Mouse (Mus musculus) MEL (cell line): Measurements from ENCODE around the gene 4930519G04Rik. TPM values are rescaled to one million over a fixed set of nuclear protein-coding genes. Genes with fewer than 3 reads are reported as not detected.

ENCODE experiments used
- DNase-seq: peaks from one replicate; pipeline ENCODE4 v3.0.0; 2011; ENCODE audit warnings: low read depth, low spot score
- H3K27ac ChIP-seq: 2 replicates; pipeline ENCODE4 v1.5.1; 2012; ENCODE audit warnings: low read depth, mild to moderate bottlenecking, control low read depth, low read length, moderate library complexity; ENCODE audit not compliant: control insufficient read depth
- H3K27me3 ChIP-seq, 2 experiments: fragments of 150-350 bp in 1 of 2; sonication (generic) in 1 of 2; 2 replicates each; pipeline ENCODE4 v1.6.1; 2012; ENCODE audit warnings: low read length in 2 of 2, mild to moderate bottlenecking in 2 of 2, improper control_type of control experiment in 1 of 2, moderate library complexity in 1 of 2; ENCODE audit not compliant: insufficient read depth in 2 of 2, control insufficient read depth in 1 of 2
- H3K36me3 ChIP-seq, 2 experiments: 2 replicates each; pipeline ENCODE4 v1.6.1; 2012 to 2014; ENCODE audit warnings: low read length in 2 of 2, improper control_type of control experiment in 1 of 2, inconsistent platforms in 1 of 2, mild to moderate bottlenecking in 1 of 2; ENCODE audit not compliant: insufficient read depth in 2 of 2, control insufficient read depth in 1 of 2
- H3K4me1 ChIP-seq, 2 experiments: fragments of 150-350 bp in 1 of 2; sonication (generic) in 1 of 2; 2 replicates each; pipeline ENCODE4 v1.6.1; 2012; ENCODE audit warnings: low read length in 2 of 2, improper control_type of control experiment in 1 of 2, mild to moderate bottlenecking in 1 of 2; ENCODE audit not compliant: insufficient read depth in 2 of 2, control insufficient read depth in 1 of 2
- H3K4me3 ChIP-seq, 2 experiments: fragments of 150-350 bp in 1 of 2; sonication (generic) in 1 of 2; 2 replicates each; pipeline ENCODE4 v1.5.1; 2012; ENCODE audit warnings: low read depth in 2 of 2, low read length in 2 of 2, mild to moderate bottlenecking in 2 of 2, moderate library complexity in 2 of 2, control low read depth in 1 of 2, improper control_type of control experiment in 1 of 2; ENCODE audit not compliant: control insufficient read depth in 1 of 2, insufficient read depth in 1 of 2
- H3K79me2 ChIP-seq: 2 replicates; pipeline ENCODE4 v1.6.1; 2012; ENCODE audit warnings: mild to moderate bottlenecking, low read length, moderate library complexity; ENCODE audit not compliant: control insufficient read depth, poor library complexity, insufficient read depth
- H3K9ac ChIP-seq: 2 replicates; pipeline ENCODE4 v1.6.1; 2012; ENCODE audit warnings: low read depth, mild to moderate bottlenecking, control low read depth, low read length, moderate library complexity; ENCODE audit not compliant: control insufficient read depth, poor library complexity, severe bottlenecking
- H3K9me3 ChIP-seq: fragments of 150-350 bp; sonication (generic); replicated peaks from 2 replicates; pipeline ENCODE4 v1.6.1; 2012; ENCODE audit warnings: mild to moderate bottlenecking, low read length, improper control_type of control experiment, moderate library complexity; ENCODE audit not compliant: insufficient read depth
- BHLHE40 ChIP-seq: IDR thresholded peaks from 2 replicates; pipeline ENCODE4 v1.6.1; 2012; ENCODE audit warnings: low read depth, mild to moderate bottlenecking, inconsistent platforms, low read length, improper control_type of control experiment, borderline replicate concordance
- CHD1 ChIP-seq: IDR thresholded peaks from 2 replicates; pipeline ENCODE4 v1.6.1; 2012; ENCODE audit warnings: low read depth, mild to moderate bottlenecking, inconsistent platforms, low read length, improper control_type of control experiment
- CHD2 ChIP-seq: IDR thresholded peaks from 2 replicates; pipeline ENCODE4 v1.6.1; 2011; ENCODE audit warnings: low read length, improper control_type of control experiment
- E2F4 ChIP-seq: IDR thresholded peaks from 2 replicates; pipeline ENCODE4 v1.6.1; 2011; ENCODE audit warnings: low read depth, low read length, improper control_type of control experiment, borderline replicate concordance
- ELF1 ChIP-seq: IDR thresholded peaks from 2 replicates; pipeline ENCODE4 v1.6.1; 2014; ENCODE audit warnings: low read depth, mild to moderate bottlenecking, inconsistent platforms, low read length, improper control_type of control experiment, moderate library complexity
- ETS1 ChIP-seq: IDR thresholded peaks from 2 replicates; pipeline ENCODE4 v1.6.1; 2012; ENCODE audit warnings: low read depth, mild to moderate bottlenecking, inconsistent platforms, low read length, improper control_type of control experiment, moderate library complexity
- KAT2A ChIP-seq: conservative IDR thresholded peaks from 2 replicates; pipeline ENCODE4 v1.6.1; 2012; ENCODE audit warnings: low read depth, low read length, improper control_type of control experiment, inconsistent platforms
- MAFK ChIP-seq: IDR thresholded peaks from 2 replicates; pipeline ENCODE4 v1.6.1; 2011; ENCODE audit warnings: low read depth, mild to moderate bottlenecking, low read length, improper control_type of control experiment, borderline replicate concordance
- MAZ ChIP-seq: IDR thresholded peaks from 2 replicates; pipeline ENCODE4 v1.6.1; 2012; ENCODE audit warnings: low read depth, mild to moderate bottlenecking, inconsistent platforms, low read length, improper control_type of control experiment
- MEF2A ChIP-seq: IDR thresholded peaks from 2 replicates; pipeline ENCODE4 v1.6.1; 2014; ENCODE audit warnings: low read depth, mild to moderate bottlenecking, inconsistent platforms, low read length, improper control_type of control experiment; ENCODE audit not compliant: poor library complexity, insufficient replicate concordance, severe bottlenecking; ENCODE audit errors: extremely low read depth
- MXI1 ChIP-seq: IDR thresholded peaks from 2 replicates; pipeline ENCODE4 v1.6.1; 2011; ENCODE audit warnings: mild to moderate bottlenecking, low read depth, low read length, improper control_type of control experiment
- MYC ChIP-seq: IDR thresholded peaks from 2 replicates; pipeline ENCODE4 v1.6.1; 2011; ENCODE audit warnings: low read depth, mild to moderate bottlenecking, low read length, improper control_type of control experiment, moderate library complexity
- NELFE ChIP-seq: IDR thresholded peaks from 2 replicates; pipeline ENCODE4 v1.6.1; 2011; ENCODE audit warnings: low read depth, low read length, improper control_type of control experiment
- POLR2AphosphoS2 ChIP-seq: IDR thresholded peaks from 2 replicates; pipeline ENCODE4 v1.6.1; 2011; ENCODE audit warnings: low read length, improper control_type of control experiment
- SIN3A ChIP-seq: IDR thresholded peaks from 2 replicates; pipeline ENCODE4 v1.6.1; 2012; ENCODE audit warnings: low read length, improper control_type of control experiment, inconsistent platforms
- SMC3 ChIP-seq: IDR thresholded peaks from 2 replicates; pipeline ENCODE4 v1.6.1; 2011; ENCODE audit warnings: low read depth, low read length, improper control_type of control experiment
- TAL1 ChIP-seq: IDR thresholded peaks from 2 replicates; pipeline ENCODE4 v1.6.1; 2012; ENCODE audit warnings: mild to moderate bottlenecking, inconsistent platforms, low read length, moderate library complexity, mixed read lengths
- TBP ChIP-seq: IDR thresholded peaks from 2 replicates; pipeline ENCODE4 v1.8.0; 2011; ENCODE audit warnings: low read depth, low read length, improper control_type of control experiment
- TCF12 ChIP-seq: IDR thresholded peaks from 2 replicates; pipeline ENCODE4 v1.6.1; 2014; ENCODE audit warnings: low read depth, mild to moderate bottlenecking, inconsistent platforms, low read length, improper control_type of control experiment, moderate library complexity
- ZC3H11A ChIP-seq: IDR thresholded peaks from 2 replicates; pipeline ENCODE4 v1.6.1; 2012; ENCODE audit warnings: low read depth, mild to moderate bottlenecking, inconsistent platforms, low read length, improper control_type of control experiment
- ZKSCAN1 ChIP-seq: IDR thresholded peaks from 2 replicates; pipeline ENCODE4 v1.6.1; 2012; ENCODE audit warnings: low read depth, mild to moderate bottlenecking, inconsistent platforms, low read length, improper control_type of control experiment, moderate library complexity
- ZMIZ1 ChIP-seq: IDR thresholded peaks from 2 replicates; pipeline ENCODE4 v1.6.1; 2012; ENCODE audit warnings: low read depth, mild to moderate bottlenecking, inconsistent platforms, low read length, improper control_type of control experiment, moderate library complexity
- ZNF384 ChIP-seq: IDR thresholded peaks from 2 replicates; pipeline ENCODE4 v1.6.1; 2012; ENCODE audit warnings: low read depth, mild to moderate bottlenecking, inconsistent platforms, low read length, improper control_type of control experiment
- polyA plus RNA-seq, 2 experiments: library from polyadenylated mRNA; stranded (reverse) in 1 of 2; unstranded in 1 of 2; fragments of >175 nt in 1 of 2; fragments of >200 nt in 1 of 2; gene quantifications; 2 replicates each; pipeline versions ENCODE4 v1.2.1 to v1.2.4; 2012; ENCODE audit warnings: low replicate concordance in 2 of 2, low read depth in 1 of 2; ENCODE audit not compliant: insufficient read length in 2 of 2, insufficient read depth in 1 of 2, missing spikeins in 1 of 2
- total RNA-seq: library from RNA; depleted of rRNA; stranded (reverse); fragments of 300-350 nt; gene quantifications from 2 replicates; pipeline ENCODE4 v1.2.3, GENCODE M21; 2012

The 4930519G04Rik gene
- total and polyA plus RNA-seq, 3 experiments: not detected

DNA sequence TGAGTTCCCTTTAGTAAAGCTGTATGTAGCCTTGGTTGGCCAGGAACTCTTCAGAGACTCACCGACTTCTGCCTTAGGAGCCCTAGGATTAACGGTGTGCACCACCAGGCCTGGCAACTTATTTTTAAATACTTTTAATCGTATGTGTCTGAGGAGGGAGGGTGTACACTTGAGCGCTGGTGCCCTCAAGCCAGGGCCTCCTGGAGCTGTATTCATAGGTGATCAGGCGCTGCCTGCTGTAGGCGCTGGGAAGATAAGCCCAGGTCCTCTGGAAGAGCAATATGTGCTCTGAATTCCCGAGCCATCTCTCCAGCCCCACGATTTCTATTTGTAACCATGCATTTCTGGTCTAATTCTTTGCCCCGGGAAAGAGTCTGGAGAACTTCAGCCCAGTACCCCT is 46.4 kb upstream of the 4930519G04Rik start:
- Histone ChIP-seq H3K9ac (no peak overlapping the region), H3K4me3 (no peak overlapping the region), H3K27ac (no peak overlapping the region)

DNA sequence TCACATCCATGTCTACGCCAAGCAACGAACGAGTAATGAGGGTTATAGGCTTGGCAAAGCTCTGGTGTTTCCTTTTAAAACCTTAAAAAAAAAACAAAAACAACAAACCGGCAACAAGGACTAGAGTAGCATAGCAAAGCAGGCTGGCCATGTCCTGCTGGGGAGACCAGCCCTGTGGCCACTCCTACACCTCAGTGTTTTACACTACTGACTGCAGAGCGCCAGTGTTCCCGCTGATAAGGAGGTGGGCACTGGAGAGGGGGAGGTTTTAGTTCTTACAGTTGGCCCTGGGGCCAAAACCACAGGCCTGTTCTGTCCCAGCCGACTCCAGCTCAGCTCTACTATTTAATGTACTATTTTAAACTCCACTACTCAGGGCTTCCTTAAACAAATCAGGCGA is 46.0 kb upstream of the 4930519G04Rik start:
- no peak for DNase-seq
- H3K4me3 ChIP-seq: no peak overlapping the region
- no peaks in the 10 kb centered on the region for H3K9me3 ChIP-seq
- peaks cover 5% of the 10 kb centered on the region for H3K79me2 ChIP-seq
- no peaks in the 10 kb centered on the region for H3K4me1 ChIP-seq
- TF ChIP-seq TAL1: no peak
- no peak for TF ChIP-seq NELFE
- TF ChIP-seq CHD2: no peak
- TF ChIP-seq CHD1: no peak
- TF ChIP-seq TCF12: no peak
- TF ChIP-seq POLR2AphosphoS2: no peak
- no peak for TF ChIP-seq MYC
- TF ChIP-seq ZKSCAN1: no peak
- no peak for TF ChIP-seq ELF1
- H3K9ac ChIP-seq: no peak overlapping the region
- no peak overlapping the region for H3K27ac ChIP-seq
- peaks cover 0 to 8% of the 10 kb centered on the region in 2 experiments; a peak in 1 of 4 replicates for H3K36me3 ChIP-seq
- no peaks in the 10 kb centered on the region for H3K27me3 ChIP-seq

More for the DNA sequence above, 46.4 kb upstream of the 4930519G04Rik start:
- TF ChIP-seq MAZ (no peak), POLR2AphosphoS2 (no peak), BHLHE40 (no peak), ELF1 (no peak), MAFK (no peak), ZKSCAN1 (no peak), ETS1 (no peak), ZC3H11A (no peak), CHD1 (no peak), TCF12 (no peak)
- no peak for DNase-seq
- no peaks in the 10 kb centered on the region for H3K27me3 ChIP-seq
- H3K79me2 ChIP-seq: peaks cover 2% of the 10 kb centered on the region
- H3K36me3 ChIP-seq: peaks cover 0 to 10% of the 10 kb centered on the region in 2 experiments; a peak in 1 of 4 replicates
- no peaks in the 10 kb centered on the region for H3K4me1 ChIP-seq
- H3K9me3 ChIP-seq: no peaks in the 10 kb centered on the region

- Histone ChIP-seq H3K36me3 (peaks cover 0 to 8% of the 10 kb centered on the region in 2 experiments; a peak in 2 of 4 replicates), H3K27me3 (no peaks in the 10 kb centered on the region)
Observed at GRCm38 (mm10) chr5:114807893-114808292, 45.6 kb upstream of the 4930519G04Rik start.

More at GRCm38 (mm10) chr5:114807893-114808292, 45.6 kb upstream of the 4930519G04Rik start:
- DNase-seq: no peak
- Histone ChIP-seq H3K27ac (no peak overlapping the region), H3K9me3 (no peaks in the 10 kb centered on the region), H3K4me1 (peaks cover 0 to 4% of the 10 kb centered on the region in 2 experiments; a peak in 1 of 4 replicates), H3K9ac (no peak overlapping the region), H3K79me2 (peaks cover 9% of the 10 kb centered on the region), H3K4me3 (no peak overlapping the region)
- no peak for TF ChIP-seq SMC3
- TF ChIP-seq NELFE: no peak
- TF ChIP-seq MYC: no peak
- TF ChIP-seq ZMIZ1: no peak
- no peak for TF ChIP-seq TCF12
- TF ChIP-seq TBP: no peak
- TF ChIP-seq MXI1: no peak
- no peak for TF ChIP-seq SIN3A
- TF ChIP-seq E2F4: no peak
- TF ChIP-seq MEF2A: no peak
- no peak for TF ChIP-seq KAT2A
- no peak for TF ChIP-seq ETS1
- TF ChIP-seq ZNF384: no peak
- TF ChIP-seq ELF1: no peak
- no peak for TF ChIP-seq MAZ
